Mouse (Mus musculus): ENCODE measurements around the gene Kif24. TPM values are rescaled to one million over a fixed set of nuclear protein-coding genes. Genes with fewer than 3 reads are reported as not detected.

Gene Kif24
- polyA plus RNA-seq (2012; rRNA removed) = 11.3 and 11.9 TPM in 2 replicates

GRCm38 (mm10) chr4:41464345-41465286 lies at the start of gene Kif24, which contains the start of gene Nudt2:
Gene Kif24 (minus strand): TSS chr4:41464887.
Gene Nudt2 (plus strand): TSS chr4:41465151.
- Histone ChIP-seq H3K4me3 (ENCODE audit: control insufficient read depth, low read depth, low read length) (peak within 1 kb of the TSS; percentile 96), H3K4me1 (ENCODE audit: control insufficient read depth, insufficient read depth, low read length) (peaks cover 2% of the 10 kb centered on the region), H3K27ac (ENCODE audit: control insufficient read depth, insufficient read depth, low read depth, low read length) (peak within 1 kb of the TSS; percentile 99), H3K36me3 (ENCODE audit: control insufficient read depth, insufficient read depth, low read length) (no peaks in the 10 kb centered on the region; the same call in 1 of the 2 replicates), H3K27me3 (ENCODE audit: control insufficient read depth, insufficient read depth, low read length) (no peaks in the 10 kb centered on the region)
- TF ChIP-seq CTCF (IDR thresholded peaks at IDR 0.05; ENCODE audit: control insufficient read depth, insufficient read depth, insufficient replicate concordance, low read depth, low read length) (no peak), POLR2A (IDR thresholded peaks at IDR 0.05; ENCODE audit: control insufficient read depth, low read depth, low read length) (peak; percentile 67)

GRCm38 (mm10) chr4:41513714-41514113 lies 49.0 kb upstream of the Kif24 start:
- no peak overlapping the region for H3K27ac ChIP-seq (ENCODE audit: control insufficient read depth, insufficient read depth, low read depth, low read length)

GRCm38 (mm10) chr4:41513309-41513708 lies 48.6 kb upstream of the Kif24 start:
- no peak for TF ChIP-seq CTCF (IDR thresholded peaks at IDR 0.05; ENCODE audit: control insufficient read depth, insufficient read depth, insufficient replicate concordance, low read depth, low read length)
- no peak for TF ChIP-seq POLR2A (IDR thresholded peaks at IDR 0.05; ENCODE audit: control insufficient read depth, low read depth, low read length)
- Histone ChIP-seq H3K4me1 (ENCODE audit: control insufficient read depth, insufficient read depth, low read length) (peaks cover under 1% of the 10 kb centered on the region), H3K27me3 (ENCODE audit: control insufficient read depth, insufficient read depth, low read length) (no peaks in the 10 kb centered on the region), H3K27ac (ENCODE audit: control insufficient read depth, insufficient read depth, low read depth, low read length) (no peak overlapping the region), H3K36me3 (ENCODE audit: control insufficient read depth, insufficient read depth, low read length) (no peaks in the 10 kb centered on the region), H3K4me3 (ENCODE audit: control insufficient read depth, low read depth, low read length) (no peak overlapping the region)

More at GRCm38 (mm10) chr4:41513714-41514113, 49.0 kb upstream of the Kif24 start:
- no peaks in the 10 kb centered on the region for H3K4me1 ChIP-seq (ENCODE audit: control insufficient read depth, insufficient read depth, low read length)
- no peak for TF ChIP-seq POLR2A (IDR thresholded peaks at IDR 0.05; ENCODE audit: control insufficient read depth, low read depth, low read length)
- TF ChIP-seq CTCF (IDR thresholded peaks at IDR 0.05; ENCODE audit: control insufficient read depth, insufficient read depth, insufficient replicate concordance, low read depth, low read length) = no peak
- H3K4me3 ChIP-seq (ENCODE audit: control insufficient read depth, low read depth, low read length) = no peak overlapping the region
- no peaks in the 10 kb centered on the region for H3K36me3 ChIP-seq (ENCODE audit: control insufficient read depth, insufficient read depth, low read length)
- no peaks in the 10 kb centered on the region for H3K27me3 ChIP-seq (ENCODE audit: control insufficient read depth, insufficient read depth, low read length)

GRCm38 (mm10) chr4:41507998-41508397 lies 43.3 kb upstream of the Kif24 start:
- peaks cover 33% of the 10 kb centered on the region for H3K4me1 ChIP-seq (ENCODE audit: control insufficient read depth, insufficient read depth, low read length)
- H3K36me3 ChIP-seq (ENCODE audit: control insufficient read depth, insufficient read depth, low read length) = no peaks in the 10 kb centered on the region
- TF ChIP-seq POLR2A (IDR thresholded peaks at IDR 0.05; ENCODE audit: control insufficient read depth, low read depth, low read length) = no peak
- no peak for TF ChIP-seq CTCF (IDR thresholded peaks at IDR 0.05; ENCODE audit: control insufficient read depth, insufficient read depth, insufficient replicate concordance, low read depth, low read length)
- no peak overlapping the region for H3K27ac ChIP-seq (ENCODE audit: control insufficient read depth, insufficient read depth, low read depth, low read length)
- H3K27me3 ChIP-seq (ENCODE audit: control insufficient read depth, insufficient read depth, low read length) = no peaks in the 10 kb centered on the region
- peak overlapping the region; percentile 91 for H3K4me3 ChIP-seq (ENCODE audit: control insufficient read depth, low read depth, low read length)

GRCm38 (mm10) chr4:41507326-41507924 lies 42.7 kb upstream of the Kif24 start:
- Histone ChIP-seq H3K27ac (ENCODE audit: control insufficient read depth, insufficient read depth, low read depth, low read length) (peak overlapping the region; percentile 52; the same call in 1 of the 2 replicates), H3K36me3 (ENCODE audit: control insufficient read depth, insufficient read depth, low read length) (no peaks in the 10 kb centered on the region), H3K4me3 (ENCODE audit: control insufficient read depth, low read depth, low read length) (peak overlapping the region; percentile 91), H3K27me3 (ENCODE audit: control insufficient read depth, insufficient read depth, low read length) (no peaks in the 10 kb centered on the region), H3K4me1 (ENCODE audit: control insufficient read depth, insufficient read depth, low read length) (peaks cover 39% of the 10 kb centered on the region)
- no peak for TF ChIP-seq CTCF (IDR thresholded peaks at IDR 0.05; ENCODE audit: control insufficient read depth, insufficient read depth, insufficient replicate concordance, low read depth, low read length)
- peak; percentile 19; the same call in 1 of the 2 replicates for TF ChIP-seq POLR2A (IDR thresholded peaks at IDR 0.05; ENCODE audit: control insufficient read depth, low read depth, low read length)

- TF ChIP-seq POLR2A (IDR thresholded peaks at IDR 0.05; ENCODE audit: control insufficient read depth, low read depth, low read length) (peak; percentile 63; the same call in 1 of the 2 replicates), CTCF (IDR thresholded peaks at IDR 0.05; ENCODE audit: control insufficient read depth, insufficient read depth, insufficient replicate concordance, low read depth, low read length) (no peak)
- Histone ChIP-seq H3K27ac (ENCODE audit: control insufficient read depth, insufficient read depth, low read depth, low read length) (peak overlapping the region; percentile 52; the same call in 1 of the 2 replicates), H3K4me3 (ENCODE audit: control insufficient read depth, low read depth, low read length) (peak overlapping the region; percentile 91), H3K36me3 (ENCODE audit: control insufficient read depth, insufficient read depth, low read length) (no peaks in the 10 kb centered on the region), H3K4me1 (ENCODE audit: control insufficient read depth, insufficient read depth, low read length) (peaks cover 44% of the 10 kb centered on the region), H3K27me3 (ENCODE audit: control insufficient read depth, insufficient read depth, low read length) (no peaks in the 10 kb centered on the region)
Observed at GRCm38 (mm10) chr4:41506906-41507305, 42.2 kb upstream of the Kif24 start.

- H3K4me3 ChIP-seq (ENCODE audit: control insufficient read depth, low read depth, low read length) = peak overlapping the region; percentile 91
- no peaks in the 10 kb centered on the region for H3K36me3 ChIP-seq (ENCODE audit: control insufficient read depth, insufficient read depth, low read length)
- TF ChIP-seq CTCF (IDR thresholded peaks at IDR 0.05; ENCODE audit: control insufficient read depth, insufficient read depth, insufficient replicate concordance, low read depth, low read length) = peak; percentile 59
- TF ChIP-seq POLR2A (IDR thresholded peaks at IDR 0.05; ENCODE audit: control insufficient read depth, low read depth, low read length) = no peak
- no peaks in the 10 kb centered on the region for H3K27me3 ChIP-seq (ENCODE audit: control insufficient read depth, insufficient read depth, low read length)
- H3K27ac ChIP-seq (ENCODE audit: control insufficient read depth, insufficient read depth, low read depth, low read length) = no peak overlapping the region
- peaks cover 44% of the 10 kb centered on the region for H3K4me1 ChIP-seq (ENCODE audit: control insufficient read depth, insufficient read depth, low read length)
Observed at GRCm38 (mm10) chr4:41506156-41506555, 41.5 kb upstream of the Kif24 start.
